Mouse (Mus musculus) kidney, postnatal 0 days (tissue): Measurements from ENCODE around the gene Palm. TPM values are rescaled to one million over a fixed set of nuclear protein-coding genes. Genes with fewer than 3 reads are reported as not detected.

ENCODE experiments used
- ATAC-seq: fragments of 200-750 bp; cut with Nextera tagmentation; replicated peaks from 2 replicates; pipeline ENCODE4 v1.8.0; 2017; ENCODE audit warnings: low read depth, moderate number of reproducible peaks, moderate TSS enrichment, moderate library complexity; ENCODE audit not compliant: low FRiP score
- DNase-seq: peaks from one replicate; pipeline ENCODE4 v3.0.0-alpha.2; 2016; ENCODE audit warnings: low spot score
- H3K27ac ChIP-seq: fragments of 300-500 bp; sonication (generic); 2 replicates; pipeline ENCODE4 v1.5.1; 2014; ENCODE audit warnings: mild to moderate bottlenecking
- H3K27me3 ChIP-seq: fragments of 300-500 bp; sonication (generic); 2 replicates; pipeline ENCODE4 v1.6.1; 2014; ENCODE audit warnings: low read length, mixed read lengths; ENCODE audit not compliant: insufficient read depth
- H3K36me3 ChIP-seq: fragments of 300-500 bp; sonication (generic); 2 replicates; pipeline ENCODE4 v1.6.1; 2014; ENCODE audit warnings: low read length, mixed read lengths; ENCODE audit not compliant: insufficient read depth
- H3K4me1 ChIP-seq: fragments of 300-500 bp; sonication (generic); replicated peaks from 2 replicates; pipeline ENCODE4 v1.6.1; 2014; ENCODE audit warnings: antibody characterized with exemption, low read length, mixed read lengths; ENCODE audit not compliant: insufficient read depth
- H3K4me2 ChIP-seq: fragments of 300-500 bp; sonication (generic); 2 replicates; pipeline ENCODE4 v1.6.1; 2014; ENCODE audit warnings: mild to moderate bottlenecking, low read length, moderate library complexity, mixed read lengths
- H3K4me3 ChIP-seq: fragments of 300-500 bp; sonication (generic); replicated peaks from 2 replicates; pipeline ENCODE4 v1.5.1; 2014; ENCODE audit warnings: low read depth, low read length
- H3K9ac ChIP-seq: fragments of 300-500 bp; sonication (generic); 2 replicates; pipeline ENCODE4 v1.6.1; 2014; ENCODE audit warnings: low read depth, low read length
- H3K9me3 ChIP-seq: fragments of 300-500 bp; sonication (generic); replicated peaks from 2 replicates; pipeline ENCODE4 v1.6.1; 2016; ENCODE audit warnings: low read length, inconsistent platforms, mixed read lengths
- CTCF ChIP-seq: IDR thresholded peaks from 2 replicates; pipeline ENCODE4 v1.5.1; 2016; ENCODE audit warnings: antibody characterized with exemption, low read depth, mild to moderate bottlenecking, moderate library complexity
- WGBS: fragments of 180-500 bp; shearing (Covaris S2); extraction: QIAGEN DNeasy Blood & Tissue Kit; methylation state at CpG from one replicate; pipeline ENCODE4 v1.1.7; 2014; 5-methylcytosine and 5-hydroxymethylcytosine counted together
- polyA plus RNA-seq: library from polyadenylated mRNA; unstranded; fragments of >200 nt; fragmentation: Nextera tagmentation; extraction: Ambion mirVana; gene quantifications from 2 replicates; pipeline ENCODE4 v1.2.1, GENCODE M21; 2015

The Palm gene
- polyA plus RNA-seq, 1 experiment from 2014 or later: 132 TPM

DNA sequence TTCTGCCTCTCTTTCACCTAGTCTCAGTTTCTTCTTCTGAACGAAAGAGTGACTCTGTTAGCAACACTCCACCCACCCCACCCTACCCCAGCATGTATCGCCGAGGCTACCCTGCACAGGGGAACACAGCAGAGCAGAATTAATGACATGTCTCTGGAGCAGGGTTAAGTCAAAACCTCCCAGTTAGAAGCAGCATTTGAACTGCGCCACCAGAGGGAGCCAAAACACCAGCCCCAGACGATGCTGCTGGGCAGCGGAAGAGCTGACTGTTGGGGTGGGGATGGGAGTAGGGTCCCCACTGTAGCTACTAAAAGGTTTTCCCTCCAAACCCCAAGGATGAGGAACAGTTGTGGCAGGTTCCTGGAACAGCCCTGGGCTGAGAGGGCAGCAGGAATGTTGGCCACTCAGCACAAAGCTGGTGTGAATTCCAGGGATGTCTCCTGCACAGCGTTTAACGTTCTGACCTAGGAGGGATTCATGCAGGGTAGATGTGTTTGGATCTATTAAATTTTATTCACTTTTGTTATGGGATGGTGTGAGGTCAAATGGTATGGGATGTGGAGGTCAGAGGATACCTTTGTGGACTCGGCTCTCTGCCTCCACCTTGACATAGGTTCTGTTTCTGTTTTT, 41.5 kb downstream of the Palm start:
- DNase-seq: peak; percentile 92
- no peak overlapping the region for H3K27ac ChIP-seq
- 17% methylated on average over 9 of the region's 9 CpGs for WGBS
- no peak overlapping the region for H3K4me2 ChIP-seq
- TF ChIP-seq CTCF: peak; percentile 98
- H3K9ac ChIP-seq: no peak overlapping the region
- H3K4me1 ChIP-seq: no peaks in the 10 kb centered on the region
- no peak overlapping the region for H3K4me3 ChIP-seq
- peak; percentile 70 for ATAC-seq
- H3K36me3 ChIP-seq: no peaks in the 10 kb centered on the region
- H3K9me3 ChIP-seq: no peaks in the 10 kb centered on the region
- no peaks in the 10 kb centered on the region for H3K27me3 ChIP-seq

DNA sequence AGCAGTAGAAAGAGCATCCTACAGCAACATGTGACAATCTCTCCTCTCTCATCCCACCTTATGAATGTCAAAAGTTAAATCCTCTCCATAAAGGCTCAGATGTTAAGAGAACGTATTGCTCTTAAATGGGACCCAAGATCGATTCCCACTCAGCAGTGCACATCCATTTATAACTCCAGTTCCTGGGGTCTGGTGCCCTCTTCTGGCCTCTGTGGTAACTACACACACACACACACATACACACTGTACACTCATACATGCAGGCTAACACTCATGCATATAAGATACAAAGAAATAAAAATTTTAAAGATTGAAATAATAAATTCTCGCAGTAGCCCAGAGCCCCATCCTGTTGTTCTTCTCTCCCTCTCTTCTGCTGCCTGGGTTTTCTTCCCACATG, 43.5 kb downstream of the Palm start:
- Histone ChIP-seq H3K27me3 (no peaks in the 10 kb centered on the region), H3K9me3 (no peaks in the 10 kb centered on the region), H3K27ac (no peak overlapping the region), H3K4me1 (peaks cover 6% of the 10 kb centered on the region; the same call in 1 of the 2 replicates), H3K9ac (no peak overlapping the region), H3K36me3 (no peaks in the 10 kb centered on the region), H3K4me2 (no peak overlapping the region), H3K4me3 (no peak overlapping the region)
- WGBS: 99% methylated on average over 3 of the region's 3 CpGs
- ATAC-seq (no peak), DNase-seq (no peak)
- peak; percentile 56 for TF ChIP-seq CTCF

DNA sequence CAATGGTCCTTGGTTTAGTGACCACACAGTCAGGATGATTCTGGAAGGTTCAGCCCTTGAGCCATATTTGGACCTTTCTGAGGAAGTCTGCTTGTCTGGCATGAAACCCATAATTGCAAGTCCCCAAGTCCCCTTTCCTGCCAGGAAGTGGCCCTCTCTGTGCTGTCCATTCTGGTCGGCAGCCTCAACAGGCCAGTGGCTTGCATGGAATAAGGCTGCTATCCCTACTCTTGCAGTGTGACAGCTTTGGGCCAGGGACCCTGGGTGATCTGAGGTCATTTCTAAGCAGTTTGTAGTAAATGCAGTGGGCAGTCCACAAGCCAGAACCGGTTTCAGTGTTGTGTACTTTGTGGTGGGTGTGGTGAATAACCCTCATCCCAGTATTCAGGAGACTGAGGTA, 44.8 kb downstream of the Palm start:
- DNase-seq (no peak), ATAC-seq (no peak)
- Histone ChIP-seq H3K27me3 (no peaks in the 10 kb centered on the region), H3K9me3 (no peaks in the 10 kb centered on the region), H3K4me3 (no peak overlapping the region), H3K4me1 (peaks cover 17% of the 10 kb centered on the region), H3K4me2 (no peak overlapping the region), H3K9ac (no peak overlapping the region), H3K36me3 (no peaks in the 10 kb centered on the region), H3K27ac (no peak overlapping the region)
- no peak for TF ChIP-seq CTCF
- WGBS: 60% methylated on average over 2 of the region's 2 CpGs

DNA sequence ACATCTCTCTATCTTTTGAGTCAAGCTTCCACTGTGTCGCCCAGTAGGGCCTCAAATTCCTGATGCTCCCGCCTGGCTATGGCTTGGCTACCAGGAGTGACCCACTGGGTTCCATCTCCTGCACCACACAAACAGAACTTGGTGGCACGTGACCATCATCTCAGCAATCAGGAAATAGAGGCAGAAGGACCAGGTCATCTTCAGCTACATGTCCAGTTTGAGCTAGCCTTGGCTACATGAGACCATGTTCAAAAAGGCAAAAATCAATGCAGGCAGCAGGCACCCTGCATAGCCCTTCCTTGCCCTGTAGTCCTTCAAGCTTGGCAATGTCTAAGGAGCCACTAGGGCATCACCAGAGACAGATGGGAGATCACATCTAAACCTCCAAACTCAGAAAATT, 46.7 kb downstream of the Palm start:
- no peak for TF ChIP-seq CTCF
- ATAC-seq (no peak), DNase-seq (no peak)
- Histone ChIP-seq H3K27ac (peak overlapping the region; percentile 93), H3K9ac (no peak overlapping the region), H3K27me3 (no peaks in the 10 kb centered on the region), H3K4me3 (no peak overlapping the region), H3K4me1 (peaks cover 26% of the 10 kb centered on the region), H3K4me2 (peak overlapping the region; percentile 56; the same call in 1 of the 2 replicates), H3K36me3 (no peaks in the 10 kb centered on the region), H3K9me3 (no peaks in the 10 kb centered on the region)
- WGBS: 94% methylated on average over 3 of the region's 3 CpGs

DNA sequence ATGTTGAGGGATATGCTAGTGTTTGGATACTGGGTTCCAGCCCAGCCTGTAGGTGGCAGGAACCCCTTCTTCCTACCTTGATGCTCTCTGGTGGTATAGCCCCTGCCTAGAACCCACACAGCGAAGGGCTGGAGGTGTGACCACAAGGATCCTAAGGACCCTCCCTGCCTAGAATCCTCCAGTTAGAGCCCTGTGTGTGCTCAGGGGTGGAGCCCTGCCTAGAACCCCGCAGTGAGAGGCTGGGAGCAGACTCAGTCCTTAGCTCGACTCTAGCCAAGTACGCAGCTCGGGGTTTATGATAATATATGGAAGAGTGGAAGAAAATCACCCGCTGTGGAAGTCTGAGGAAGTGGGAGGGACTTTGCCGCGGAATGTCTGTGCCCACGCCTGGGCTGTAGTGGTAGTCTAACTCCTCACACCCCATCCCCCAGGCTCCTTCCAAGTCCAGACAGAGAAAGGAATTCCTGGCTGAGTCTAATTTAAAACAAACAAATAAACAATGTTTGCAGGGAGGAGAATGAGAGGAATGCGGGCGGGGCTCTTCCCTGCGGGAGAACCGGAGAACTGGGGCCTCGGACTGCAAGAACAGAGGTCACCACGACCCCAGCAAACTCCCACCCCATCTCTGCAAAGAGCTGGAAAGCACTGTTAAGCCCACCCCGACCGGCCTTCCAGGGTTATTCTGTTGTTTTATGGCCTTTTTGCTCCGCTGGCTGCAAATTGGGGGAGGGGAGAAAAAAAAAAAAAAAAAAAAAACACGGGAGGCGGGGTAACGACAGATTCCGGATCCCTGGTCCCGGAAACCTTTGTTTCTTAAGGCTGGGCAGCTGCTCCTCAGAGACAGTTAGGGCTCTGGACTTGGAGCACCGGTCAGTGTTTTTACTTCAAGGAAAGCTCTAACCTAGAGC, 47.5 kb downstream of the Palm start:
- H3K9ac ChIP-seq: peak overlapping the region; percentile 39; the same call in 1 of the 2 replicates
- WGBS: under 1% methylated on average over 24 of the region's 24 CpGs
- H3K36me3 ChIP-seq: no peaks in the 10 kb centered on the region

DNA sequence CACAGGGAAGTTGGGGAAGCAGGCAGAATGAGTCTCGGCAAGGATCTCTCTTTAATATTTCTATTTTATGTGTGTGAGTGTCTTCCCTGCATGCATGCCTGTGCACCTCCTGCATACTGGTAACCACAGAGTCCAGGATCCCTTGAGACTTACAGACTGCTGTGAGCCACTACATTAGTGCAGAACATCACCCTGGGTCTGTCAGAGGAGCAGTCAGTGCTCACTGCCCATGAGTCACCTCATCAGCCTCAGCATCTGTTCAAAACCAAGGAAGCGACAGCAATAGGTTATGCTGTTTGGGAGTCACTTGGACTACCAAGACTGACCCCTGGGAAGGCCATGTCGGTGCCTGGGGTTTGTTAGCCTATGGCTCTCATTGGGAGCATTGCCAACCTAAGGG, 49.0 kb downstream of the Palm start:
- H3K27ac ChIP-seq: 0 out of 2 replicates have a peak overlapping the region, but pooled peaks have one; percentile 31

More for the DNA sequence above, 47.5 kb downstream of the Palm start:
- Histone ChIP-seq H3K4me1 (peaks cover 26% of the 10 kb centered on the region), H3K27me3 (no peaks in the 10 kb centered on the region), H3K9me3 (no peaks in the 10 kb centered on the region), H3K4me3 (peak overlapping the region; percentile 29), H3K4me2 (peak overlapping the region; percentile 56), H3K27ac (peak overlapping the region; percentile 93)
- DNase-seq (peak; percentile 99), ATAC-seq (peak; percentile 87)
- TF ChIP-seq CTCF: no peak; the same call in 1 of the 2 replicates

More for the DNA sequence above, 49.0 kb downstream of the Palm start:
- Histone ChIP-seq H3K4me3 (no peak overlapping the region), H3K9me3 (no peaks in the 10 kb centered on the region), H3K9ac (no peak overlapping the region), H3K36me3 (no peaks in the 10 kb centered on the region), H3K27me3 (no peaks in the 10 kb centered on the region), H3K4me1 (peaks cover 26% of the 10 kb centered on the region), H3K4me2 (no peak overlapping the region)
- DNase-seq: no peak
- ATAC-seq: no peak
- 56% methylated on average over 3 of the region's 3 CpGs for whole genome bisulfite sequencing
- TF ChIP-seq CTCF: no peak
